In genomic region chr10:117148361-117149003, GRCm38 (mm10) we compare ENCODE assay signal across 8 mouse cellular contexts. TPM values are rescaled to one million over a fixed set of nuclear protein-coding genes. Genes with fewer than 3 reads are reported as not detected.
DNase-seq lines count a peak whose midpoint lies in the region; ATAC-seq lines count a peak whose summit lies in the region.

Frs2 (minus strand) TSS chr10:117148534.

- H3K4me2 ChIP-seq in forebrain, embryonic 11.5 days (ENCODE audit: low read depth, low read length, severe bottlenecking) = peak within 1 kb of the TSS; percentile 69
- H3K4me2 ChIP-seq in heart, embryonic 16.5 days (ENCODE audit: low read depth, low read length) = peak within 1 kb of the TSS; percentile 84
- H3K4me2 ChIP-seq in liver, embryonic 15.5 days = peak within 1 kb of the TSS; percentile 89
- H3K4me2 ChIP-seq in neural tube, embryonic 12.5 days (replicated peaks) = peak within 1 kb of the TSS; percentile 78

- peak; percentile 87 to 91 for DNase-seq in CD8-positive naive resting alpha-beta T cell, adult 2 months (ENCODE audit: low read depth in 2 of 2, low spot score in 2 of 2)
- DNase-seq in c-Kit-positive CD71-negative TER-119-negative erythroid progenitor cells, embryonic 14.5 days (ENCODE audit: low read depth) = peak; percentile 88
- peak; percentile 97 for DNase-seq in forebrain, embryonic 11.5 days (ENCODE audit: low spot score)
- peak; percentile 97 to 99 for DNase-seq in kidney, postnatal 36 days
- peak; percentile 86 for DNase-seq in telencephalon, adult 2 months (ENCODE audit: low read depth, low spot score)

- peak within 1 kb of the TSS; percentile 95 for H3K9ac ChIP-seq in forebrain, embryonic 11.5 days (ENCODE audit: low read length)
- H3K9ac ChIP-seq in heart, embryonic 16.5 days (ENCODE audit: low read length) = peak within 1 kb of the TSS; percentile 91
- peak within 1 kb of the TSS; percentile 99 for H3K9ac ChIP-seq in liver, embryonic 15.5 days
- H3K9ac ChIP-seq in neural tube, embryonic 12.5 days = peak within 1 kb of the TSS; percentile 93

- peaks cover 5% of the 10 kb centered on the region; the same call in 1 of the 2 replicates for H3K27me3 ChIP-seq in forebrain, embryonic 11.5 days (ENCODE audit: control insufficient read depth, insufficient read depth, low read length)
- no peaks in the 10 kb centered on the region for H3K27me3 ChIP-seq in heart, embryonic 16.5 days (ENCODE audit: control insufficient read depth, insufficient read depth, low read length)
- no peaks in the 10 kb centered on the region for H3K27me3 ChIP-seq in liver, embryonic 15.5 days
- no peaks in the 10 kb centered on the region for H3K27me3 ChIP-seq in neural tube, embryonic 12.5 days (replicated peaks)

- ATAC-seq in forebrain, embryonic 11.5 days (replicated peaks; ENCODE audit: low FRiP score) = peak; percentile 97
- ATAC-seq in heart, embryonic 16.5 days (replicated peaks; ENCODE audit: extremely low read depth, insufficient read depth, low FRiP score) = peak; percentile 96
- ATAC-seq in liver, embryonic 15.5 days (ENCODE audit: insufficient read depth) = peak; percentile 92
- peak; percentile 98 for ATAC-seq in neural tube, embryonic 12.5 days (ENCODE audit: low FRiP score, low read depth)

- peak within 1 kb of the TSS; percentile 75 for H3K27ac ChIP-seq in forebrain, embryonic 11.5 days (ENCODE audit: low read depth, low read length)
- peak within 1 kb of the TSS; percentile 90 for H3K27ac ChIP-seq in heart, embryonic 16.5 days (ENCODE audit: low read length)
- H3K27ac ChIP-seq in liver, embryonic 15.5 days (replicated peaks) = peak within 1 kb of the TSS; percentile 95
- H3K27ac ChIP-seq in neural tube, embryonic 12.5 days = peak within 1 kb of the TSS; percentile 85

- no peaks in the 10 kb centered on the region for H3K9me3 ChIP-seq in forebrain, embryonic 11.5 days (ENCODE audit: control insufficient read depth, low read length)
- no peaks in the 10 kb centered on the region for H3K9me3 ChIP-seq in heart, embryonic 16.5 days (replicated peaks; ENCODE audit: control insufficient read depth, low read length)
- no peaks in the 10 kb centered on the region for H3K9me3 ChIP-seq in liver, embryonic 15.5 days (replicated peaks)
- no peaks in the 10 kb centered on the region for H3K9me3 ChIP-seq in neural tube, embryonic 12.5 days

- WGBS in forebrain, embryonic 11.5 days = under 1% methylated on average over 48 of the region's 57 CpGs
- under 1% methylated on average over 53 of the region's 57 CpGs for WGBS in heart, embryonic 16.5 days
- WGBS in liver, embryonic 15.5 days (ENCODE audit: insufficient replicate concordance) = under 1% methylated on average over 57 of the region's 57 CpGs
- WGBS in neural tube, embryonic 12.5 days = under 1% methylated on average over 56 of the region's 57 CpGs

- H3K36me3 ChIP-seq in forebrain, embryonic 11.5 days (ENCODE audit: control insufficient read depth, insufficient read depth, low read length) = no peaks in the 10 kb centered on the region
- H3K36me3 ChIP-seq in heart, embryonic 16.5 days (ENCODE audit: control insufficient read depth, insufficient read depth) = no peaks in the 10 kb centered on the region
- H3K36me3 ChIP-seq in liver, embryonic 15.5 days (replicated peaks) = no peaks in the 10 kb centered on the region
- no peaks in the 10 kb centered on the region for H3K36me3 ChIP-seq in neural tube, embryonic 12.5 days

- H3K4me3 ChIP-seq in forebrain, embryonic 11.5 days (ENCODE audit: low read depth, low read length) = peak within 1 kb of the TSS; percentile 100
- H3K4me3 ChIP-seq in heart, embryonic 16.5 days (ENCODE audit: low read length) = peak within 1 kb of the TSS; percentile 70
- peak within 1 kb of the TSS; percentile 100 for H3K4me3 ChIP-seq in liver, embryonic 15.5 days (replicated peaks)
- peak within 1 kb of the TSS; percentile 95 for H3K4me3 ChIP-seq in neural tube, embryonic 12.5 days

- H3K4me1 ChIP-seq in forebrain, embryonic 11.5 days (replicated peaks; ENCODE audit: control insufficient read depth, insufficient read depth, low read length) = peaks cover 8% of the 10 kb centered on the region; the same call in 1 of the 2 replicates
- H3K4me1 ChIP-seq in heart, embryonic 16.5 days (ENCODE audit: control insufficient read depth, insufficient read depth, low read length) = peaks cover 54% of the 10 kb centered on the region
- H3K4me1 ChIP-seq in liver, embryonic 15.5 days (replicated peaks) = peaks cover 73% of the 10 kb centered on the region
- peaks cover 19% of the 10 kb centered on the region for H3K4me1 ChIP-seq in neural tube, embryonic 12.5 days

RNA-seq across cellular contexts. Expression of gene Frs2, which starts in this region (rescaled TPM):
- polyA plus RNA-seq in forebrain, embryonic 11.5 days (2014; fragmentation: Nextera tagmentation; extraction: Ambion mirVana) = 29.4 and 31.9 TPM in 2 replicates
- 16.1 and 17.5 TPM in 2 replicates for polyA plus RNA-seq in heart, embryonic 16.5 days (2015; fragmentation: Nextera tagmentation; extraction: Ambion mirVana)
- polyA plus RNA-seq in liver, embryonic 15.5 days (2015; fragmentation: Nextera tagmentation; extraction: Ambion mirVana) = 6.9 and 7.5 TPM in 2 replicates
- polyA plus RNA-seq in neural tube, embryonic 12.5 days (2016; fragmentation: Nextera tagmentation; extraction: Ambion mirVana) = 23.1 and 26.3 TPM in 2 replicates

Comparison
In these comparisons a context has a peak if more than half of its experiments do, and no peak if none do; other contexts are left out.
1. Peak in every context shown above with its lines: DNase-seq, ATAC-seq, H3K4me3 ChIP-seq and H3K27ac ChIP-seq.